Mouse (Mus musculus): ENCODE results near the gene Capn3. TPM values are rescaled to one million over a fixed set of nuclear protein-coding genes. Genes with fewer than 3 reads are reported as not detected.

Gene Capn3
- polyA plus RNA-seq, 1 experiment from 2014 or later = 4.5 TPM

DNA sequence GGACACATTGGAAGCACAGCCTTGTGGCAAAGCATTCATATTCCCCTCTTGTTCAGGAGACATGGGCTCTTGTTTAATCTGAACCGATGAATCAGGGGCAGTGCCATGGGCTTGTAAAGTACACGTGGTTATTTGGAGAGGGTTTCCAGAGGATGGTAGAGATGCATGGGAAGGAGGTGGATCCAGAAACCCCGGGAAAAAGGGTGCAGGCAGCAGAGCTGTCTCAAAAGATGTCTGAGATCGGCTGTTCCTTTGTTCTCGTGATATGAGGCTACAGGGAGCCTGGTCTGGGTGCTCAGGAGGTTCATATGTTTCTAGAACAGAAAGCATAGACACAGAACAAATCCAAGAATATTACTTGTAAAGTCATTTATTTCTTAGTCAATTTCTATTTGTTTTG is 71.0 kb downstream of the Capn3 start:
- 80% methylated on average over 5 of the region's 5 CpGs for WGBS (ENCODE audit: insufficient replicate concordance)
- Histone ChIP-seq H3K27me3 (ENCODE audit: control insufficient read depth, insufficient read depth, low read depth, low read length) (no peaks in the 10 kb centered on the region), H3K4me3 (ENCODE audit: low read depth, low read length) (no peak overlapping the region), H3K4me2 (ENCODE audit: low read depth, low read length) (no peak overlapping the region), H3K9ac (ENCODE audit: low read depth, low read length) (no peak overlapping the region), H3K9me3 (replicated peaks; ENCODE audit: control insufficient read depth, low read length) (no peaks in the 10 kb centered on the region), H3K4me1 (ENCODE audit: control insufficient read depth, low read depth, low read length) (no peaks in the 10 kb centered on the region; the same call in 1 of the 2 replicates), H3K36me3 (ENCODE audit: control insufficient read depth, insufficient read depth) (peaks cover 15% of the 10 kb centered on the region), H3K27ac (ENCODE audit: low read length) (no peak overlapping the region)
- no peak for ATAC-seq (ENCODE audit: low read depth)

DNA sequence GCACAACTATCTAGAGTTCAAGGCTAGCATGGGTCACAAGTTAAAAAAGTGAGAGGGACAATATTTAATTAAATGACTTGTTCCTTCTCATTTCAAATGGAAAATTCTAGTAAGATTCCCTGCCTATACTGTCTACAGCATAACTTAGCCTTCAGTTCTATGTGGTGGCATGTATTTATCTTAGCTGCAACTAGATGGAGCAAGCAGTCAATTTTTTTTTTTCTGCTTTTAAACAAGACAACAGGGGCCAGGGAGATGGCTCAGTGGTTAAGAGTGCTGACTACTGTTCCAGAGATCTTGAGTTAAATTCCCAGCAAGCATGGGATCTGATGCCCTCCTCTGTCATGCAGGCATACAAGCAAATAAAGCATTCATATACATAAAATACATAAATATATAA is 73.7 kb downstream of the Capn3 start:
- peaks cover 12% of the 10 kb centered on the region for H3K36me3 ChIP-seq (ENCODE audit: control insufficient read depth, insufficient read depth)
- no peak overlapping the region for H3K9ac ChIP-seq (ENCODE audit: low read depth, low read length)
- H3K4me1 ChIP-seq (ENCODE audit: control insufficient read depth, low read depth, low read length) = no peaks in the 10 kb centered on the region; the same call in 1 of the 2 replicates
- ATAC-seq (ENCODE audit: low read depth) = no peak
- no peak overlapping the region for H3K4me3 ChIP-seq (ENCODE audit: low read depth, low read length)
- no peak overlapping the region for H3K4me2 ChIP-seq (ENCODE audit: low read depth, low read length)
- H3K27me3 ChIP-seq (ENCODE audit: control insufficient read depth, insufficient read depth, low read depth, low read length) = no peaks in the 10 kb centered on the region
- no peaks in the 10 kb centered on the region for H3K9me3 ChIP-seq (replicated peaks; ENCODE audit: control insufficient read depth, low read length)
- H3K27ac ChIP-seq (ENCODE audit: low read length) = no peak overlapping the region

DNA sequence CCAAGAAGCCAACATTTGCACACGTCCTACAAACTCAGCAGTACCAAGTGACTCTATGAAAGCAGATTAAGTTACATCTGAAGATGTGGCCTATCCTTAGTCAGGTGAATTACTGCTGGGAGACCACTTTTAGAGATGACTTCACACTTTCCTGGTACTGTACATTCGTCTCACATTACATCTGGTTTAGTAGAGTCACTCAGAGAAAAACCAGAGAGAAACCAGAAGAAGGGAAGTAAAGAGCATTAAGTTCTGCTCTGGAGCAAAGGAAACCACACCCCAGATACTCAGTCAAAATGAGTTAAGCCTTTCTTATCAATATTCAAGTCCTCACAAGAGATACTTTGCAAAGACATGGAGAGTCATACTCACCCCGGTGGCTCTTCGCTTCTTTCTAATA is 75.4 kb downstream of the Capn3 start:
- no peaks in the 10 kb centered on the region for H3K9me3 ChIP-seq (replicated peaks; ENCODE audit: control insufficient read depth, low read length)
- H3K9ac ChIP-seq (ENCODE audit: low read depth, low read length) = no peak overlapping the region
- no peaks in the 10 kb centered on the region for H3K27me3 ChIP-seq (ENCODE audit: control insufficient read depth, insufficient read depth, low read depth, low read length)
- no peak for ATAC-seq (ENCODE audit: low read depth)
- H3K4me3 ChIP-seq (ENCODE audit: low read depth, low read length) = no peak overlapping the region
- peaks cover 12% of the 10 kb centered on the region for H3K36me3 ChIP-seq (ENCODE audit: control insufficient read depth, insufficient read depth)
- no peak overlapping the region for H3K4me2 ChIP-seq (ENCODE audit: low read depth, low read length)
- 55% methylated on average over 4 of the region's 4 CpGs for WGBS (ENCODE audit: insufficient replicate concordance)
- no peaks in the 10 kb centered on the region; the same call in 1 of the 2 replicates for H3K4me1 ChIP-seq (ENCODE audit: control insufficient read depth, low read depth, low read length)
- no peak overlapping the region for H3K27ac ChIP-seq (ENCODE audit: low read length)

- H3K36me3 ChIP-seq (ENCODE audit: control insufficient read depth, insufficient read depth) = peaks cover 3% of the 10 kb centered on the region; the same call in 1 of the 2 replicates
- WGBS (ENCODE audit: insufficient replicate concordance) = 63% methylated on average over 3 of the region's 3 CpGs
- H3K9me3 ChIP-seq (replicated peaks; ENCODE audit: control insufficient read depth, low read length) = no peaks in the 10 kb centered on the region
- H3K9ac ChIP-seq (ENCODE audit: low read depth, low read length) = no peak overlapping the region
- ATAC-seq (ENCODE audit: low read depth) = no peak
- peak overlapping the region; percentile 55 for H3K27ac ChIP-seq (ENCODE audit: low read length)
- no peaks in the 10 kb centered on the region for H3K27me3 ChIP-seq (ENCODE audit: control insufficient read depth, insufficient read depth, low read depth, low read length)
- peaks cover 3% of the 10 kb centered on the region for H3K4me1 ChIP-seq (ENCODE audit: control insufficient read depth, low read depth, low read length)
- no peak overlapping the region for H3K4me2 ChIP-seq (ENCODE audit: low read depth, low read length)
- H3K4me3 ChIP-seq (ENCODE audit: low read depth, low read length) = no peak overlapping the region
Measured at GRCm38 (mm10) chr2:120539333-120539732, 83.5 kb downstream of the Capn3 start.

DNA sequence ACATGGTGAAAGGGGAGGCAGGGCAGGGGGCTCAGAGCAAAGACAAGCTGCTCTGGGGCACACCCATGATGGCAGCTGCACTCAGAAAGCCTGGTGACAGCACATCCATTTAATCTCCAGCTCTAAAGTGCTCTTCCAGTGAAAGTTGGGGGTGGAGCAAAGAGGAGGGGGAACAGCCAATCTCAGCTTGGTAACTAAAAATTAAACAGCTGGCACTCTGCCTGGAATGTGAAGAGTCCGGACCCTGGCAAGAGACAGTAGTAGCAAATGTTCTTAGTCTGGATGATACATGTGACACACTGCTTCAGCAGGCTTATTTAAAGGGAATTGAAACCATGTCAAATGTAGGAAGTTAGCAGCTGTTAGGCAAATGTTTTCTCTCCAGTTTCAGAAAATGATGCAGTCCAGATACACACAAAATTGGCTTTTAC is 84.0 kb downstream of the Capn3 start:
- peak; percentile 87 for ATAC-seq (ENCODE audit: low read depth)
- Histone ChIP-seq H3K9me3 (replicated peaks; ENCODE audit: control insufficient read depth, low read length) (no peaks in the 10 kb centered on the region), H3K27ac (ENCODE audit: low read length) (peak overlapping the region; percentile 55), H3K9ac (ENCODE audit: low read depth, low read length) (no peak overlapping the region), H3K4me2 (ENCODE audit: low read depth, low read length) (no peak overlapping the region), H3K4me3 (ENCODE audit: low read depth, low read length) (no peak overlapping the region), H3K36me3 (ENCODE audit: control insufficient read depth, insufficient read depth) (peaks cover 3% of the 10 kb centered on the region; the same call in 1 of the 2 replicates), H3K4me1 (ENCODE audit: control insufficient read depth, low read depth, low read length) (peaks cover 3% of the 10 kb centered on the region), H3K27me3 (ENCODE audit: control insufficient read depth, insufficient read depth, low read depth, low read length) (no peaks in the 10 kb centered on the region)
- 62% methylated on average over 1 of the region's 1 CpGs for whole genome bisulfite sequencing (ENCODE audit: insufficient replicate concordance)

DNA sequence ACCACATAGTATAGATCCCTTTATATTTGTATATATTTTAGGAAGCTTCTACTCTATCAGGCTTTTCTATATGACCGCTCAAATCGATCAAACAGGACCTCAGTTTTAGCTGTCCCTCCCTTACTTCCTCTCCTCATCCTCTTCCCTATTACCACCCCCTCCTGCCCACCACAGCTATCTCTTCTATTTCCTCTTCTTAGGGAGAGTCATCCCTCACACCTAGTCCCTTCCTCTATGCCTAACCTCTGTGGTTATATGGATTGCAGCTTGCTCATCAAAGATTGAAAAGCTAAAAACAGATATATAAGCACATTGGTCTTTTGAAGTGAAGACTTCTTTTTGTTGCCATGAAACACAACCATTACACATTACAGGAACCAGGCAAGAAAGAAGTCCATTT is 88.9 kb downstream of the Capn3 start:
- Histone ChIP-seq H3K4me3 (ENCODE audit: low read depth, low read length) (no peak overlapping the region), H3K4me1 (ENCODE audit: control insufficient read depth, low read depth, low read length) (no peaks in the 10 kb centered on the region)
- WGBS (ENCODE audit: insufficient replicate concordance) = 48% methylated on average over 2 of the region's 2 CpGs

More for the DNA sequence above, 88.9 kb downstream of the Capn3 start:
- H3K4me2 ChIP-seq (ENCODE audit: low read depth, low read length) = no peak overlapping the region
- H3K9me3 ChIP-seq (replicated peaks; ENCODE audit: control insufficient read depth, low read length) = no peaks in the 10 kb centered on the region
- ATAC-seq (ENCODE audit: low read depth) = no peak
- no peaks in the 10 kb centered on the region for H3K36me3 ChIP-seq (ENCODE audit: control insufficient read depth, insufficient read depth)
- no peak overlapping the region for H3K9ac ChIP-seq (ENCODE audit: low read depth, low read length)
- H3K27me3 ChIP-seq (ENCODE audit: control insufficient read depth, insufficient read depth, low read depth, low read length) = no peaks in the 10 kb centered on the region
- no peak overlapping the region for H3K27ac ChIP-seq (ENCODE audit: low read length)

Other genes with a start within 250 kb of the Capn3 start
- gene Pla2g4e, start 210.7 kb upstream of the Capn3 start, polyA plus RNA-seq (2015; fragmentation: Nextera tagmentation; extraction: Ambion mirVana) = not detected in 2 replicates
- gene Pla2g4d, start 166.8 kb upstream of the Capn3 start, polyA plus RNA-seq (2015; fragmentation: Nextera tagmentation; extraction: Ambion mirVana) = not detected in 2 replicates
- not detected in 2 replicates for gene Pla2g4f, start 141.9 kb upstream of the Capn3 start, polyA plus RNA-seq (2015; fragmentation: Nextera tagmentation; extraction: Ambion mirVana)
- gene Vps39, start 102.9 kb upstream of the Capn3 start, polyA plus RNA-seq (2015; fragmentation: Nextera tagmentation; extraction: Ambion mirVana) = 6.9 and 7.5 TPM in 2 replicates
- gene Ganc, start 52.1 kb upstream of the Capn3 start, polyA plus RNA-seq (2015; fragmentation: Nextera tagmentation; extraction: Ambion mirVana) = 6.1 and 7.2 TPM in 2 replicates
- 2.7 and 3.4 TPM in 2 replicates for gene Tmem87a, start 51.9 kb upstream of the Capn3 start, polyA plus RNA-seq (2015; fragmentation: Nextera tagmentation; extraction: Ambion mirVana)
- 15.2 and 15.6 TPM in 2 replicates for gene Zfp106, start 107.8 kb downstream of the Capn3 start, polyA plus RNA-seq (2015; fragmentation: Nextera tagmentation; extraction: Ambion mirVana)
- 24.2 and 27.1 TPM in 2 replicates for gene Snap23, start 111.7 kb downstream of the Capn3 start, polyA plus RNA-seq (2015; fragmentation: Nextera tagmentation; extraction: Ambion mirVana)
- 9.1 and 9.7 TPM in 2 replicates for gene Haus2, start 153.4 kb downstream of the Capn3 start, polyA plus RNA-seq (2015; fragmentation: Nextera tagmentation; extraction: Ambion mirVana)
- 11.4 and 12.7 TPM in 2 replicates for gene Lrrc57, start 153.5 kb downstream of the Capn3 start, polyA plus RNA-seq (2015; fragmentation: Nextera tagmentation; extraction: Ambion mirVana)
- 0.92 and 0.94 TPM in 2 replicates for gene Stard9, start 173.1 kb downstream of the Capn3 start, polyA plus RNA-seq (2015; fragmentation: Nextera tagmentation; extraction: Ambion mirVana)